Mouse (Mus musculus) erythroblast, adult 5-6 weeks (primary cell): ENCODE data around the gene Zdhhc16. TPM values are rescaled to one million over a fixed set of nuclear protein-coding genes. Genes with fewer than 3 reads are reported as not detected.

Experiments
- ATAC-seq: replicated peaks from 2 replicates; pipeline ENCODE4 v1.8.0; 2016; ENCODE audit warnings: moderate number of reproducible peaks, mild to moderate bottlenecking, moderate TSS enrichment, inconsistent platforms; ENCODE audit not compliant: poor library complexity, low FRiP score, severe bottlenecking
- total RNA-seq, 2 experiments: library from RNA; stranded (forward) in 1 of 2; stranded (reverse) in 1 of 2; fragments of 150-400 nt in 1 of 2; fragments of 200-764, 138-1000 nt in 1 of 2; gene quantifications; 2 replicates each; pipeline versions ENCODE4 v1.2.3 to v1.2.4; 2015 to 2017; ENCODE audit warnings: low replicate concordance in 2 of 2

Zdhhc16 gene
- total RNA-seq, 2 experiments from 2014 or later, result 6.4 to 20.2 TPM

- no peak for ATAC-seq
These were observed 48.9 kb downstream of the Zdhhc16 start for GRCm38 (mm10) chr19:41981931-41982790.

GRCm38 (mm10) chr19:41982791-41983150, 49.5 kb downstream of the Zdhhc16 start:
- no peak for ATAC-seq

- no peak for ATAC-seq
These were observed 52.7 kb downstream of the Zdhhc16 start for GRCm38 (mm10) chr19:41985994-41986393.

- no peak for ATAC-seq
These were observed 53.9 kb downstream of the Zdhhc16 start for GRCm38 (mm10) chr19:41987206-41987605.

GRCm38 (mm10) chr19:41989810-41990209, 56.5 kb downstream of the Zdhhc16 start:
- no peak for ATAC-seq

GRCm38 (mm10) chr19:41991926-41992477, 58.7 kb downstream of the Zdhhc16 start:
- no peak for ATAC-seq

GRCm38 (mm10) chr19:41992971-41993370, 59.7 kb downstream of the Zdhhc16 start:
- no peak for ATAC-seq

- no peak for ATAC-seq
These were observed 60.2 kb downstream of the Zdhhc16 start for GRCm38 (mm10) chr19:41993484-41993883.

Other genes starting within 250 kb of the Zdhhc16 start
- gene Slit1, start 189.8 kb upstream of the Zdhhc16 start, total RNA-seq (2015; ENCODE audit: low replicate concordance), result 0.42 TPM in 1 of 2 replicates, not detected in the other
- gene Slit1, start 189.8 kb upstream of the Zdhhc16 start, total RNA-seq (2017; ENCODE audit: low replicate concordance), result 0.14 and 0.51 TPM in 2 replicates
- 17.5 and 28.6 TPM in 2 replicates for gene Arhgap19, start 131.4 kb upstream of the Zdhhc16 start, total RNA-seq (2015; ENCODE audit: low replicate concordance)
- gene Arhgap19, start 131.4 kb upstream of the Zdhhc16 start, total RNA-seq (2017; ENCODE audit: low replicate concordance), result 28.1 and 28.3 TPM in 2 replicates
- gene Frat1, start 103.5 kb upstream of the Zdhhc16 start, total RNA-seq (2015; ENCODE audit: low replicate concordance), result 0.77 and 3.1 TPM in 2 replicates
- 2.1 and 5.3 TPM in 2 replicates for gene Frat1, start 103.5 kb upstream of the Zdhhc16 start, total RNA-seq (2017; ENCODE audit: low replicate concordance)
- 2.3 and 4.8 TPM in 2 replicates for gene Frat2, start 85.3 kb upstream of the Zdhhc16 start, total RNA-seq (2015; ENCODE audit: low replicate concordance)
- gene Frat2, start 85.3 kb upstream of the Zdhhc16 start, total RNA-seq (2017; ENCODE audit: low replicate concordance), result 3.6 and 11.0 TPM in 2 replicates
- 0.63 and 2.9 TPM in 2 replicates for gene Rrp12, start 37.3 kb upstream of the Zdhhc16 start, total RNA-seq (2015; ENCODE audit: low replicate concordance)
- 2.4 and 2.6 TPM in 2 replicates for gene Rrp12, start 37.3 kb upstream of the Zdhhc16 start, total RNA-seq (2017; ENCODE audit: low replicate concordance)
- gene Pgam1, start 21.6 kb upstream of the Zdhhc16 start, total RNA-seq (2015; ENCODE audit: low replicate concordance), result 154 and 190 TPM in 2 replicates
- 58.1 and 69.4 TPM in 2 replicates for gene Pgam1, start 21.6 kb upstream of the Zdhhc16 start, total RNA-seq (2017; ENCODE audit: low replicate concordance)
- gene Exosc1, start 57 bp upstream of the Zdhhc16 start, total RNA-seq (2015; ENCODE audit: low replicate concordance), result 14.0 and 14.6 TPM in 2 replicates
- 12.8 and 14.1 TPM in 2 replicates for gene Exosc1, start 57 bp upstream of the Zdhhc16 start, total RNA-seq (2017; ENCODE audit: low replicate concordance)
- gene Mms19, start 47.7 kb downstream of the Zdhhc16 start, total RNA-seq (2015; ENCODE audit: low replicate concordance), result 10.0 and 27.0 TPM in 2 replicates
- 3.5 and 13.9 TPM in 2 replicates for gene Mms19, start 47.7 kb downstream of the Zdhhc16 start, total RNA-seq (2017; ENCODE audit: low replicate concordance)
- gene Ubtd1, start 48.3 kb downstream of the Zdhhc16 start, total RNA-seq (2015; ENCODE audit: low replicate concordance), result 1.9 and 3.7 TPM in 2 replicates
- gene Ubtd1, start 48.3 kb downstream of the Zdhhc16 start, total RNA-seq (2017; ENCODE audit: low replicate concordance), result 2.4 and 3.7 TPM in 2 replicates
- gene Ankrd2, start 102.5 kb downstream of the Zdhhc16 start, total RNA-seq (2015; ENCODE audit: low replicate concordance), result not detected in 2 replicates
- not detected in 2 replicates for gene Ankrd2, start 102.5 kb downstream of the Zdhhc16 start, total RNA-seq (2017; ENCODE audit: low replicate concordance)
- 0.63 TPM in 1 of 2 replicates, not detected in the other for gene Hoga1, start 112.1 kb downstream of the Zdhhc16 start, total RNA-seq (2015; ENCODE audit: low replicate concordance)
- not detected in 2 replicates for gene Hoga1, start 112.1 kb downstream of the Zdhhc16 start, total RNA-seq (2017; ENCODE audit: low replicate concordance)
- gene 4933411K16Rik, start 118.8 kb downstream of the Zdhhc16 start, total RNA-seq (2015; ENCODE audit: low replicate concordance), result not detected in 2 replicates
- 0.42 TPM in 1 of 2 replicates, not detected in the other for gene 4933411K16Rik, start 118.8 kb downstream of the Zdhhc16 start, total RNA-seq (2017; ENCODE audit: low replicate concordance)
- not detected in 2 replicates for gene Morn4, start 152.9 kb downstream of the Zdhhc16 start, total RNA-seq (2015; ENCODE audit: low replicate concordance)
- gene Morn4, start 152.9 kb downstream of the Zdhhc16 start, total RNA-seq (2017; ENCODE audit: low replicate concordance), result not detected in 2 replicates
- gene Pi4k2a, start 157.0 kb downstream of the Zdhhc16 start, total RNA-seq (2015; ENCODE audit: low replicate concordance), result 4.0 TPM in 2 replicates
- gene Pi4k2a, start 157.0 kb downstream of the Zdhhc16 start, total RNA-seq (2017; ENCODE audit: low replicate concordance), result 3.4 and 6.6 TPM in 2 replicates
- 5.2 TPM in 1 of 2 replicates, not detected in the other for gene Avpi1, start 195.6 kb downstream of the Zdhhc16 start, total RNA-seq (2015; ENCODE audit: low replicate concordance)
- 0.34 TPM in 1 of 2 replicates, not detected in the other for gene Avpi1, start 195.6 kb downstream of the Zdhhc16 start, total RNA-seq (2017; ENCODE audit: low replicate concordance)
- gene Marveld1, start 213.9 kb downstream of the Zdhhc16 start, total RNA-seq (2015; ENCODE audit: low replicate concordance), result 3.8 and 5.9 TPM in 2 replicates
- gene Marveld1, start 213.9 kb downstream of the Zdhhc16 start, total RNA-seq (2017; ENCODE audit: low replicate concordance), result 3.2 and 5.3 TPM in 2 replicates
- 3.8 and 8.1 TPM in 2 replicates for gene Zfyve27, start 230.5 kb downstream of the Zdhhc16 start, total RNA-seq (2015; ENCODE audit: low replicate concordance)
- gene Zfyve27, start 230.5 kb downstream of the Zdhhc16 start, total RNA-seq (2017; ENCODE audit: low replicate concordance), result 12.0 and 22.6 TPM in 2 replicates